Mouse (Mus musculus) neural tube, embryonic 12.5 days (tissue): ENCODE results near the gene Cntn2. TPM values are rescaled to one million over a fixed set of nuclear protein-coding genes. Genes with fewer than 3 reads are reported as not detected.

Experiments
- ATAC-seq: fragments of 200-750 bp; cut with Nextera tagmentation; 2 replicates; pipeline ENCODE4 v1.8.0; 2017; ENCODE audit warnings: low read depth, mild to moderate bottlenecking, moderate TSS enrichment, moderate library complexity; ENCODE audit not compliant: low FRiP score
- H3K27ac ChIP-seq: fragments of 300-500 bp; sonication (generic); 2 replicates; pipeline ENCODE4 v1.5.1; 2016
- H3K27me3 ChIP-seq: fragments of 300-500 bp; sonication (generic); replicated peaks from 2 replicates; pipeline ENCODE4 v1.6.1; 2016; ENCODE audit warnings: mild to moderate bottlenecking
- H3K36me3 ChIP-seq: fragments of 300-500 bp; sonication (generic); 2 replicates; pipeline ENCODE4 v1.6.1; 2016; ENCODE audit warnings: mild to moderate bottlenecking
- H3K4me1 ChIP-seq: fragments of 300-500 bp; sonication (generic); 2 replicates; pipeline ENCODE4 v1.6.1; 2016
- H3K4me2 ChIP-seq: fragments of 300-500 bp; sonication (generic); replicated peaks from 2 replicates; pipeline ENCODE4 v1.6.1; 2016; ENCODE audit warnings: mild to moderate bottlenecking
- H3K4me3 ChIP-seq: fragments of 300-500 bp; sonication (generic); 2 replicates; pipeline ENCODE4 v1.5.1; 2016
- H3K9ac ChIP-seq: fragments of 300-500 bp; sonication (generic); 2 replicates; pipeline ENCODE4 v1.6.1; 2016; ENCODE audit warnings: mild to moderate bottlenecking
- H3K9me3 ChIP-seq: fragments of 300-500 bp; sonication (generic); 2 replicates; pipeline ENCODE4 v1.6.1; 2016; ENCODE audit warnings: mild to moderate bottlenecking
- WGBS: fragments of 180-500 bp; shearing (Covaris S2); methylation state at CpG from one replicate; pipeline ENCODE4 v1.1.7; 2016; 5-methylcytosine and 5-hydroxymethylcytosine counted together
- polyA plus RNA-seq: library from polyadenylated mRNA; unstranded; fragments of >200 nt; fragmentation: Nextera tagmentation; extraction: Ambion mirVana; gene quantifications from 2 replicates; pipeline ENCODE4 v1.2.1, GENCODE M21; 2016

Cntn2 gene
- polyA plus RNA-seq, 1 experiment from 2014 or later, result 104 TPM

DNA sequence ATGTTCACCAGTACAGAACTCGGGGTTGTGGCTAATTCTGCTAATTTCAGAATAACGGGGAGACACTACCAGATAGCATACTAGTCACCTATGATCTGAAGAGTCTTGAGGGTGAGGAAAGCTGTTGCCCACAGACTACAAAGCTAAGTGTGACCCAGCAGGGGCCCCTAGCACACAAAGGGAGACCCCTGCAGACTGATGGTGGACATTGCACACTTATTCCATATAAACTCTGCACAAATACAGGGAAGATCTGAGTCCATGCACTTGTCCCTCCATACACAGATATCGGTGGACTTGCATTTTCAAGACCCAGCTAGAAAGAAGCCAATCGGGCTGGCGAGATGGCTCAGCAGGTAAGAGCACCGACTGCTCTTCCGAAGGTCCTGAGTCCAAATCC lies 73.5 kb downstream of the Cntn2 start:
- 94% methylated on average over 7 of the region's 7 CpGs for WGBS
- no peak overlapping the region for H3K27ac ChIP-seq
- H3K4me3 ChIP-seq, result no peak overlapping the region
- H3K36me3 ChIP-seq, result peaks cover 15% of the 10 kb centered on the region
- no peak overlapping the region for H3K9ac ChIP-seq
- no peak for ATAC-seq
- no peaks in the 10 kb centered on the region for H3K27me3 ChIP-seq
- no peaks in the 10 kb centered on the region for H3K9me3 ChIP-seq
- no peak overlapping the region for H3K4me2 ChIP-seq
- no peaks in the 10 kb centered on the region for H3K4me1 ChIP-seq

DNA sequence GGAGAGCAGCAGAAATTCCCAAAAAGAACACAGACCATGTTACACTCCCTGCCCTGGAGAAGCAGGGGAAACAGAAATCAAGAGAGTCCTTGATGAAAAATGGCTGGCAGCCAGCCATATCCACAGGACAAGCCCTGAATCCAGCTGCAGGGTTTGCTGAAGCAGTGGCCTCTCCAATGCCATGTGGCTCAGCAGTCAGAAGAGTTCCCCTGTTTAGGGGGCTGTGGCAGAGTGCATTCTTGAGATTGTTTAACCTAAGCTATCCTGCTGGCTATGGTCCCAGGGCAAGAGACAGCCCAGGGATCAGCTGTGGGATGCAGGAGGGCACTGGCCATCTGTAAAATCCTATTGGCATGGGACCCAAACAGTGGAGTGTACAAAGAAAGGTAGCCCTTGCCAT lies 74.1 kb downstream of the Cntn2 start:
- H3K9ac ChIP-seq, result no peak overlapping the region
- H3K4me2 ChIP-seq, result no peak overlapping the region
- ATAC-seq, result no peak
- H3K27ac ChIP-seq, result no peak overlapping the region
- no peak overlapping the region for H3K4me3 ChIP-seq
- H3K27me3 ChIP-seq, result no peaks in the 10 kb centered on the region
- H3K4me1 ChIP-seq, result no peaks in the 10 kb centered on the region
- no peaks in the 10 kb centered on the region for H3K9me3 ChIP-seq
- H3K36me3 ChIP-seq, result peaks cover 19% of the 10 kb centered on the region

DNA sequence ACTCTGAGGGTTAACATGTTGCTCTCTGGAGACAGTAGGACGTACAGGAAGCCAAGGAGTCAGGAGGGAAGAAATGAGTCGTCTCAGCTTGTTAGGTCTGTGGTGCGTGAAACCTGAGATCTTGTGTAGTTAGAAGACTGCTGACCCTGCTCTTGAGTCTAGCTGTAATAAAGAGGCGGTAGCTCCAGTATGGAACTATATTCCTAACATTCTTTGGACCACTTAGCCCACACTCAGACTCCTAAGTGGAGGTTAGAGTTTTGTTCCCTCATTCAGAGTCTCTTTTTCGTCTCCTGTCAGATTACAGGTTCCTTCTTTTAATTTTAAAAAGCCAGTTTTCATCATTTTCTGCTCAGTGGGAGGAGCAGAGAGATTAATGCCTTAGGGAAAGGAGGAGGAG lies 78.4 kb downstream of the Cntn2 start:
- no peak overlapping the region for H3K9ac ChIP-seq
- no peak for ATAC-seq
- H3K27me3 ChIP-seq, result no peaks in the 10 kb centered on the region
- WGBS, result 90% methylated on average over 5 of the region's 5 CpGs
- H3K27ac ChIP-seq, result no peak overlapping the region
- H3K36me3 ChIP-seq, result peaks cover 43% of the 10 kb centered on the region
- H3K9me3 ChIP-seq, result no peaks in the 10 kb centered on the region
- H3K4me1 ChIP-seq, result no peaks in the 10 kb centered on the region
- H3K4me2 ChIP-seq, result no peak overlapping the region
- H3K4me3 ChIP-seq, result no peak overlapping the region

Other genes starting within 250 kb of the Cntn2 start
- gene Klhdc8a, start 244.6 kb downstream of the Cntn2 start, polyA plus RNA-seq, result 3.3 and 4.0 TPM in 2 replicates
- gene Nuak2, start 227.1 kb downstream of the Cntn2 start, polyA plus RNA-seq, result 21.8 and 22.8 TPM in 2 replicates
- gene Tmcc2, start 152.0 kb downstream of the Cntn2 start, polyA plus RNA-seq, result 38.0 and 42.4 TPM in 2 replicates
- 12.3 and 12.6 TPM in 2 replicates for gene Dstyk, start 125.7 kb downstream of the Cntn2 start, polyA plus RNA-seq
- 53.8 and 54.0 TPM in 2 replicates for gene Rbbp5, start 65.9 kb downstream of the Cntn2 start, polyA plus RNA-seq
- 1.2 TPM in 2 replicates for gene Tmem81, start 37.0 kb downstream of the Cntn2 start, polyA plus RNA-seq
- 37.3 and 42.3 TPM in 2 replicates for gene Nfasc, start 198.5 kb upstream of the Cntn2 start, polyA plus RNA-seq